Mouse (Mus musculus) telencephalon, adult 2 months (tissue): Measurements from ENCODE around the gene Ltc4s.

Source experiments
- DNase-seq: peaks from one replicate; pipeline ENCODE4 v3.0.0-alpha.2; 2011; ENCODE audit warnings: low read depth, low spot score

Gene Ltc4s

DNA sequence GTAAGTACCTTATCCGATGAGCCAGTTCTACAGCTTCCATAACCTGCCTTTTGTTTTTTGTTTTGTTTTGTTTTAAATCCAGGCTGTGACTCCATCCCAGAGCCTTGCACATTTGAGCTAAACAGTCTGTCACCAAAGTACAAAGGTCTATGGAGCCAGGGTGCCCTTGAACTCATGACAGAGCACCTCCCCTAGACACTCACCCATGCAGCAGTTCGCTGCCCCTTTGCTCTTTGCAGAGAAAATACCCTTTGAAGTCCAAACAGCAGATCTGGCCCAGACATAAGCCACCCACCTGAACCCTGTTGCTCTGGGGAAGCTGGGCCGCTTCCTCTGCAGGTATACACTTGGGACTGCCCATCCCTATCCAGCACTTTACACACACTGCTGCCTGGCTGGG lies 36.8 kb downstream of the Ltc4s start:
- no peak for DNase-seq

DNA sequence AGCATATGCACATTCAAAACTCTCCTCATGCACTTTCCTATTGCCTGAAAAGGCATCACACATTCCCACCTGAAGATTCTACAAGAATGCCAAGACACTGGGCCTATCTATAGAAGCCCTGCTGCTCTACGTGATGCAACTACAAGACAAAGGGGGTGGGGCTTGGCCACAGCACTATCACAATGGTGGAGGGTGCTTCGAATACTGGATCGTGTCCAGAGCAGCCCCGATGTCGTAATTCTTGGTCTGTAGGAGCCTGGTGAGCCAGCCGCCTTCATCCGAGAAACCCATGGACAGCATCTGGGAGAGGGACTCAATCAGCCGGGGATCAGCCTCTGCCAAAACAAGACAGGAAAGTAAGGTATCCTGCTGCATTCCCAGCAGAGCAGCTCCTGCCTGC lies 37.8 kb downstream of the Ltc4s start:
- no peak for DNase-seq

DNA sequence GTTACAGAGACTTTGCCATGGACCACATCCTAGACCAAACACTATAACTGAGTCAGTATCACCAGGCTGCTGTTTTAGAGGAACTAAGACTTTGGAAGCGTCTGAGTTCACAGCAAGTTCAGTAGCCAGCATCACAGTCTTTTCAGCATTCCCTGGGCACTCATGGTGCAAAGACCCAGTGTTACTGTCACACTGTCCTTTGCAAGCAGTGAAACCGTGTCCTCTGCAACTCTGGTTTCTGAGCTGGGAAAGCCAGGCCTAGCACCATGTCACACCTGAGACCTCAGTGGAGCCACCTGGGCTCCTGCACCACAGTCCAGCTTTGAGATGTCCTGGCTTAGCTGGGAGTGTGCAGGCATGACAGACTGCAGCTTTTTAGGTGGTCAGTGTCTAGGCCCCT lies 39.5 kb downstream of the Ltc4s start:
- no peak for DNase-seq

DNA sequence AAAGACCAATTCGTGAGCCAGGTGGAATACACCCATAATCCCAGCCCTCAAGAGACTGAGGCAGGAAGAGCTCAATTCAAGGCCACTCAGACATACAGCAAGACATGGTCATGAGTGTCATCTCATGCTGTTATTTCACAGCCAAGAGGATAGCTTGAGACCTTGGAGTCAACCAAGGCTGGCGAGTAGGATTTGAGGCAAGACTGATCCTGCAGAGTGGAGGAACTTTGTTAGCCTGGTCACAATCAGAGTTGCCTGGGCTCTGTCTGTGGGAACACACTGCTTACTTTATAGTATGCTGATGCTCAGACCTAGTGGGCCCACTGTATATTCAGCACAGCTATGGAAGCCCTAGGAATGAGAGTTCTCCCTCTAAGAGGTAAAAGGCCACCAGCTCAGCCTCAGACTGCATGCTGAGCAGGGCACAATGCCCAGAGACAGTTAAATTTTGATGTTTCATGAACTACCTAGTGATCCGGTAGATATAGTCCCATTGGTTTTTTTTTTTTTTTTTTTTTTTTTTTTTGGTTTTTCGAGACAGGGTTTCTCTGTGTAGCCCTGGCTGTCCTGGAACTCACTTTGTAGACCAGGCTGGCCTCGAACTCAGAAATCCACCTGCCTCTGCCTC lies 40.1 kb downstream of the Ltc4s start:
- no peak for DNase-seq

DNA sequence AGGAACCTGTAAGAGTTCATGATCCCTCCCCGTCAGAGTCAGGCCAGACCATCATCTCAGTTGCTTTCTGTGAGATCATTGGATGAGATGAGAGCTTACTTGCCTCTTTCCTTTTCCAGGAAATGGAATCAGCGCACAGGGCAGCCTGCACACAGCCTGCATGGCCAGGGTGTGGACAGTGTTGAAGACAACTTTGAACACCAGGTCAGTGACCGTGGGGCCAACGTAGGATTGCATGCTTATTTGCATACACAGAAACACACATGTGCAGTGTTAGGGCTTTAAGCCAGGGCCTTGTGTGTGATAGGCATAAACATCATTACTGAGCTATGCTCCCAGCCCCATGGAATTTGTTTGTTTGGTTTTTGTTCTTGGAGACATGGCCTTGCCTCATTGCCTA lies 40.9 kb downstream of the Ltc4s start:
- DNase-seq, result no peak

DNA sequence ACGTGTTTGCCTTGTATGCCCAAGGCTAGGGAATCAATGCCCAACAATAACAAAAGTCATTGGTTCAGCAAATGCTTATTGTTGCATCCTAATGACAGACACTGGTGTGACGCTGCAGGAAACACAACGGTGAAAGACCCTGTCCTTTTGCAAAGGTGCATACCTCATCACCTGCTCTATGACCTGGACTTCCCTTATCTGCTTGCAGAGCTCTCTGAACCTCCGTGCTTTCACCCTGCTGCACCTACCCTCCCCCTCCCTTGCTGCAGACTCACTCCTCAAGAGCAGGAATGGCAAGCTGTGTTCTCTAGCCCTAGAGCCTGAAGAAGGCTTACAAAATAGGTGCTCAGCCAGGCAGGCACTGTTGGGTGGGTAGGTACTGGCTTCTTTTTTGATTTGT lies 43.6 kb downstream of the Ltc4s start:
- DNase-seq, result no peak

DNA sequence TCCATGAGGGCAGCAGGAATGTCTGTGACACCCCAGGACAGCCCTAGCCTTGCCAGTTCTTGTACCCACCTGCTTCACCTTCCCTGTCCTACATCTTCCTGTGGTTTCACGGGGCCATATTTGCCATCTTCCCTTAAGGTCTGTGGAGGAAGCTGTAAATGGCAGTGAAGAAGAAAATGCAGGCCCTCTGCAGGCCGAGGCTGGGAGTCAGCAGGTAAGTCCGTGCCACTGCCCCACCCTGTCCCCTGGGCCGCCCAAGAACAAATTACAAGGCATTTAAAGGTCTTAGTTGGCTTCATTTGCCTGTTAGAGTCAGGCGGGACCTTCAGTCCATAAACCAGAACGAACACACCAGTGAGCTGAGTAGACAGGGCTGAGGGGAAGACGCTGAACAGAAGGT lies 44.3 kb downstream of the Ltc4s start:
- DNase-seq, result no peak

DNA sequence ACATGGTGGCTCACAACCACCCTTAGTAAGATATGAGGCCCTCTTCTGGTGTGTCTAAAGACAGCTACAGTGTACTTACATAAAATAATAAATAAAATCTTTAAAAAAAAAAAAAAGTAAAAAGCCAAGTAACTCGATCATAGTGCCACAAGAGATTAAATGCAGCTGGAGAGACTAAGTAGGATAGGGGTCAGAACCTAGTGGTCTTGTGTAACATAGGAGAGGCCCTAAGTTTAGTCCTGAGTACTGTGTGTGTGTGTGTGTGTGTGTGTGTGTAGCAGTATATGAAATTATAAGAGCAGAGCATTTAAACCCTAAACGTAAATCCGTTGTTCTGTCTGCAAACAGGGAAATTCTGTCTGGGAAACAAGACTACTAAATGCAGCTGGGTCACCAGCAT lies 46.1 kb downstream of the Ltc4s start:
- no peak for DNase-seq

DNA sequence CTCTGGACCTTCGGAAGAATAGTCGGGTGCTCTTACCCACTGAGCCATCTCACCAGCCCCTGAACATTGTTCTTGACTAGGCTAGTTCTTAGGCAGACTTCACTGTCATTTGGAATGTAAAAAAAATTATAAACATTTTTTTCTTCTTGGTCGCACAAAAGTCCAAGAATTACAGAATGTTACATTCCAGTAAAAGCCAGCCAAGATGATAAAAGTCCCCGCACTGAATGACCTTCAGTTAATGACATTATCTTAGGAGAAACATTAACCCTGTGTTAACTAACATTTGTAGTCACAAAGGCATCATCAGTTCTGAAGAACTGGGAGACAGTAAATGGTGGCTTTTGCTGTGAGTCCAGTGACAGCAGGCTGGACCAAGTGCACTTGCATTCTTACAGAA lies 48.1 kb downstream of the Ltc4s start:
- DNase-seq, result no peak

DNA sequence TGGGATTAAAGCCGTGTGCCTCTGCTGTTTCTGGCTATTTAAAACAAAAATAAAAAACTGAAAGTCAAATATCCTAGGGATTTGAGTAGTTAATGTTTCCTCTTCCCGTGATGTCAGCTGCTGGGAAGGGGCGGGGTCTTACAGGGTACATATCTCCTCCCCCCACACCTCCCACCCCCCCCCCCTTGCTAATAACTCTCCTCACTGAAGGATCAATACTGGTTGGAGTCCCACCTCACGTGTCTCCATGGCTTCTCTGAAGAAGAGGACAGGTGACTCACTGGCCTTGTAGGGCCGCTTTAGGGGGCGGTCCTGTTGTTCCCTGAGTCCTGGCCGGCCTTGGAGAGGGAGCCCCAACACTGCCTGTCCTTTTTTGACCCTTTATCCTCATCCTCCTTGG lies 49.7 kb downstream of the Ltc4s start:
- no peak for DNase-seq
